ENCODE assay signal across 9 mouse cellular contexts in the genomic region with DNA sequence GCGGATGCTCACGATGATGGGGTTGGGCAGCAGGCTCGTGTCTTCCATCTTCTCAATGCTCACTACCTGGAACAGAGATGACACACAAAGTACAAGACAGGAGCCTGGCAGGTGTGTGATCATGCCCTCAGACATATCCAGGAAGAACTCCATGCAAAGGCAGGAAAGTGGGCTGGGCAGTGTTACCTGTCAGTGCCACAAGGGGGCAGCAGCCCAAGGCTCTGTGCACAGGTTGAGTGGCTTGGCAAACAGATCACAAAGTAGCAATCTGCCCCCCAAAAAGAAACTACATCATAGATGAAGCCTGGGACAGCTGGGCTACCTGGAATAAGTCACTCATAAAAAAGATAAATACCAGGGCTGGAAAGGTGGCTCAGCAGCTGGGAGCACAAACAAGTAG. TPM values are rescaled to one million over a fixed set of nuclear protein-coding genes. Genes with fewer than 3 reads are reported as not detected.
DNase-seq lines count a peak whose midpoint lies in the region; ATAC-seq and TF ChIP-seq lines count a peak whose summit lies in the region.
"Had no signal": no experiment of that assay in that cellular context is flagged by ENCODE, and none has a peak within 500 bp of the region (broad histone marks: within the 10 kb centered on the region; RNA-seq: fewer than 3 reads in every experiment).

No protein-coding gene starts in this region.

- TF ChIP-seq POLR2A in olfactory bulb, adult 2 months (IDR thresholded peaks at IDR 0.05; ENCODE audit: insufficient read depth, low read depth, low read length) = no peak

- H3K36me3 ChIP-seq in C2C12 (ENCODE audit: control insufficient read depth, insufficient read depth) = no peaks in the 10 kb centered on the region
- H3K36me3 ChIP-seq in embryonic facial prominence, embryonic 14.5 days (ENCODE audit: control insufficient read depth, insufficient read depth, low read length) = no peaks in the 10 kb centered on the region
- H3K36me3 ChIP-seq in heart, embryonic 12.5 days = peaks cover 32% of the 10 kb centered on the region
- H3K36me3 ChIP-seq in lung, embryonic 14.5 days (ENCODE audit: insufficient read depth) = no peaks in the 10 kb centered on the region

- no peak overlapping the region for H3K4me2 ChIP-seq in embryonic facial prominence, embryonic 14.5 days (ENCODE audit: low read depth, low read length)
- H3K4me2 ChIP-seq in heart, embryonic 12.5 days = no peak overlapping the region
- no peak overlapping the region for H3K4me2 ChIP-seq in lung, embryonic 14.5 days
- H3K4me2 ChIP-seq: embryonic facial prominence, embryonic 12.5 days had no signal

- 0 out of 2 replicates have a peak, but pooled peaks cover 5% of the 10 kb centered on the region for H3K4me1 ChIP-seq in embryonic facial prominence, embryonic 14.5 days (ENCODE audit: control insufficient read depth, insufficient read depth, low read length)
- no peaks in the 10 kb centered on the region; the same call in 1 of the 2 replicates for H3K4me1 ChIP-seq in heart, embryonic 12.5 days (replicated peaks)
- H3K4me1 ChIP-seq in lung, embryonic 14.5 days (ENCODE audit: insufficient read depth) = peaks cover 6% of the 10 kb centered on the region; the same call in 1 of the 2 replicates
- H3K4me1 ChIP-seq in olfactory bulb, adult 2 months (ENCODE audit: control insufficient read depth, insufficient read depth, low read length) = no peaks in the 10 kb centered on the region; the same call in 1 of the 2 replicates

- H3K9me3 ChIP-seq in embryonic facial prominence, embryonic 14.5 days (ENCODE audit: control insufficient read depth, low read length) = no peaks in the 10 kb centered on the region
- H3K9me3 ChIP-seq in heart, embryonic 12.5 days (replicated peaks) = peaks cover 2% of the 10 kb centered on the region; the same call in 1 of the 2 replicates
- H3K9me3 ChIP-seq in lung, embryonic 14.5 days (ENCODE audit: low read depth, low read length) = no peaks in the 10 kb centered on the region
- H3K9me3 ChIP-seq: embryonic facial prominence, embryonic 12.5 days had no signal

- H3K4me3 ChIP-seq in C2C12 (ENCODE audit: insufficient read depth, poor library complexity, severe bottlenecking) = no peak overlapping the region
- no peak overlapping the region for H3K4me3 ChIP-seq in embryonic facial prominence, embryonic 14.5 days (ENCODE audit: low read depth, low read length)
- H3K4me3 ChIP-seq in heart, embryonic 12.5 days = no peak overlapping the region
- H3K4me3 ChIP-seq in lung, embryonic 14.5 days (ENCODE audit: low read depth, low read length) = no peak overlapping the region
- H3K4me3 ChIP-seq in olfactory bulb, adult 2 months (ENCODE audit: insufficient read depth, low read depth, low read length) = no peak overlapping the region
- H3K4me3 ChIP-seq: embryonic facial prominence, embryonic 12.5 days had no signal

- 59% methylated on average over 3 of the region's 3 CpGs for WGBS in embryonic facial prominence, embryonic 14.5 days
- WGBS in heart, embryonic 12.5 days = 56% methylated on average over 3 of the region's 3 CpGs
- 54% methylated on average over 3 of the region's 3 CpGs for WGBS in lung, embryonic 14.5 days
- 61% methylated on average over 3 of the region's 3 CpGs for WGBS in olfactory bulb, adult 2 months

- H3K27me3 ChIP-seq in C2C12 (ENCODE audit: control insufficient read depth, insufficient read depth, insufficient read length) = no peaks in the 10 kb centered on the region
- no peaks in the 10 kb centered on the region for H3K27me3 ChIP-seq in embryonic facial prominence, embryonic 14.5 days (replicated peaks; ENCODE audit: control insufficient read depth, insufficient read depth, low read length)
- H3K27me3 ChIP-seq in heart, embryonic 12.5 days (replicated peaks) = no peaks in the 10 kb centered on the region
- no peaks in the 10 kb centered on the region for H3K27me3 ChIP-seq in lung, embryonic 14.5 days (ENCODE audit: insufficient read depth, low read length)

- no peak overlapping the region for H3K9ac ChIP-seq in embryonic facial prominence, embryonic 14.5 days (ENCODE audit: low read depth, low read length)
- H3K9ac ChIP-seq in heart, embryonic 12.5 days = 0 out of 2 replicates have a peak overlapping the region, but pooled peaks have one; percentile 14
- no peak overlapping the region for H3K9ac ChIP-seq in lung, embryonic 14.5 days
- H3K9ac ChIP-seq: embryonic facial prominence, embryonic 12.5 days had no signal

- no peak overlapping the region for H3ac ChIP-seq in C2C12 (ENCODE audit: control insufficient read depth, insufficient read length, low read depth)

- ATAC-seq in embryonic facial prominence, embryonic 14.5 days (ENCODE audit: low read depth) = peak; percentile 35; the same call in 1 of the 2 replicates
- no peak for ATAC-seq in heart, embryonic 12.5 days (ENCODE audit: insufficient number of reproducible peaks, low FRiP score)
- peak; percentile 17; the same call in 1 of the 2 replicates for ATAC-seq in lung, embryonic 14.5 days (ENCODE audit: insufficient read depth)

- peak; percentile 79 to 87 for DNase-seq in adrenal gland, postnatal 36 days
- peak; percentile 63 for DNase-seq in embryonic facial prominence, embryonic 14.5 days (ENCODE audit: low spot score)
- DNase-seq in layer of hippocampus, adult 11-12 months (ENCODE audit: low spot score) = peak; percentile 85
- peak; percentile 87 for DNase-seq in lung, embryonic 14.5 days
- peak; percentile 54 to 58 for DNase-seq in thymus, adult 18-20 months

- no peaks in the 10 kb centered on the region for H3K79me2 ChIP-seq in C2C12 (ENCODE audit: control insufficient read depth, insufficient read depth)

- TF ChIP-seq CTCF in C2C12 (IDR thresholded peaks at IDR 0.05; ENCODE audit: control insufficient read depth, insufficient read depth, insufficient read length) = peak; percentile 82
- TF ChIP-seq CTCF in lung, embryonic 14.5 days (IDR thresholded peaks at IDR 0.05; ENCODE audit: low read depth) = peak; percentile 95
- TF ChIP-seq CTCF in olfactory bulb, adult 2 months (IDR thresholded peaks at IDR 0.05; ENCODE audit: insufficient read depth, low read depth, low read length) = peak; percentile 81

- H3K79me3 ChIP-seq in C2C12 (ENCODE audit: low read depth) = no peaks in the 10 kb centered on the region

- H3K27ac ChIP-seq in embryonic facial prominence, embryonic 14.5 days (replicated peaks; ENCODE audit: low read depth, low read length) = no peak overlapping the region
- no peak overlapping the region for H3K27ac ChIP-seq in heart, embryonic 12.5 days (ENCODE audit: poor library complexity, severe bottlenecking)
- no peak overlapping the region for H3K27ac ChIP-seq in lung, embryonic 14.5 days (ENCODE audit: low read depth)
- H3K27ac ChIP-seq in olfactory bulb, adult 2 months (ENCODE audit: insufficient read depth, low read depth, low read length) = no peak overlapping the region
- H3K27ac ChIP-seq: embryonic facial prominence, embryonic 12.5 days had no signal

TF ChIP-seq in C2C12, 6 proteins besides CTCF, POLR2A, EP300 and RAD21:
- TF ChIP-seq MAX (IDR thresholded peaks at IDR 0.05) = no peak
- TF ChIP-seq MYOG (IDR thresholded peaks at IDR 0.05; ENCODE audit: control insufficient read depth, extremely low read depth, insufficient read length) = no peak
- no peak for TF ChIP-seq CEBPB (IDR thresholded peaks at IDR 0.05; ENCODE audit: low read depth)
- no peak for TF ChIP-seq MYOD1 (IDR thresholded peaks at IDR 0.05; ENCODE audit: control insufficient read depth, insufficient read length, low read depth)
- no peak for TF ChIP-seq USF1 (IDR thresholded peaks at IDR 0.05; ENCODE audit: low read depth)
- no peak for TF ChIP-seq FOSL1 (IDR thresholded peaks at IDR 0.05; ENCODE audit: insufficient read depth, low read length, poor library complexity, severe bottlenecking)

RNA-seq across cellular contexts. Expression of gene Rpl31, which starts 24.5 kb away (rescaled TPM):
- polyA plus RNA-seq in C2C12 (2012; fragmentation: generic; extraction: Trizol) = 1,915 TPM
- total RNA-seq in adrenal gland, postnatal 36 days (2021) = 100 to 1,000 TPM; 739 to 814 TPM
- 754 and 803 TPM in 2 replicates for polyA plus RNA-seq in embryonic facial prominence, embryonic 14.5 days (2014; fragmentation: Nextera tagmentation; extraction: Ambion mirVana)
- 378 and 396 TPM in 2 replicates for polyA plus RNA-seq in heart, embryonic 12.5 days (2016; fragmentation: Nextera tagmentation; extraction: Ambion mirVana)
- polyA plus RNA-seq in lung, embryonic 14.5 days (2014; fragmentation: Nextera tagmentation; extraction: Ambion mirVana) = 717 and 719 TPM in 2 replicates
- polyA plus RNA-seq in olfactory bulb, adult 2 months (2012; ENCODE audit: insufficient read depth, insufficient read length, low replicate concordance, missing spikeins) = 807 TPM in 1 of 2 replicates, not detected in the other
